Mouse (Mus musculus) brain, embryonic 14.5 days (tissue): ENCODE measurements at regions not wholly inside any gene's neighbourhood (a gene's known extent, or its start where the extent isn't known, plus 50 kb on each side); places are given as distances from the start of the nearest gene placed in this dataset.

ENCODE experiments used
- CTCF ChIP-seq: fragments of 200-500 bp; IDR thresholded peaks from 2 replicates; pipeline ENCODE4 v1.5.1; 2012; ENCODE audit warnings: inconsistent platforms, mild to moderate bottlenecking, moderate library complexity, borderline replicate concordance; ENCODE audit not compliant: insufficient read depth, insufficient read length; ENCODE audit errors: extremely low read depth
- POLR2A ChIP-seq: fragments of 200-500 bp; IDR thresholded peaks from 2 replicates; pipeline ENCODE4 v1.6.1; 2012; ENCODE audit warnings: mild to moderate bottlenecking, inconsistent platforms, borderline replicate concordance; ENCODE audit not compliant: poor library complexity, insufficient read depth, insufficient read length, severe bottlenecking; ENCODE audit errors: extremely low read depth

GRCm38 (mm10) chr13:102394057-102394456, 299.3 kb upstream of the Cd180 start:
- TF ChIP-seq CTCF (no peak), POLR2A (no peak)
